Mouse (Mus musculus) heart, embryonic 13.5 days (tissue): Measurements from ENCODE around the gene Slc24a2. TPM values are rescaled to one million over a fixed set of nuclear protein-coding genes. Genes with fewer than 3 reads are reported as not detected.

ENCODE experiments used
- ATAC-seq: fragments of 200-750 bp; cut with Nextera tagmentation; 2 replicates; pipeline ENCODE4 v1.8.0; 2017; ENCODE audit warnings: moderate TSS enrichment; ENCODE audit not compliant: insufficient number of reproducible peaks, low FRiP score, low TSS enrichment; ENCODE audit errors: extremely low read depth
- H3K27ac ChIP-seq: fragments of 300-500 bp; sonication (generic); replicated peaks from 2 replicates; pipeline ENCODE4 v1.5.1; 2015; ENCODE audit warnings: moderate library complexity, mild to moderate bottlenecking, inconsistent platforms
- H3K27me3 ChIP-seq: fragments of 300-500 bp; sonication (generic); replicated peaks from 2 replicates; pipeline ENCODE4 v1.6.1; 2015; ENCODE audit warnings: mild to moderate bottlenecking, inconsistent platforms
- H3K36me3 ChIP-seq: fragments of 300-500 bp; sonication (generic); 2 replicates; pipeline ENCODE4 v1.6.1; 2015; ENCODE audit warnings: mild to moderate bottlenecking, inconsistent platforms
- H3K4me1 ChIP-seq: fragments of 300-500 bp; sonication (generic); 2 replicates; pipeline ENCODE4 v1.6.1; 2015; ENCODE audit warnings: inconsistent platforms
- H3K4me2 ChIP-seq: fragments of 300-500 bp; sonication (generic); 2 replicates; pipeline ENCODE4 v1.6.1; 2015; ENCODE audit warnings: inconsistent platforms, mild to moderate bottlenecking, moderate library complexity
- H3K4me3 ChIP-seq: fragments of 300-500 bp; sonication (generic); 2 replicates; pipeline ENCODE4 v1.5.1; 2015; ENCODE audit warnings: moderate library complexity, mild to moderate bottlenecking, inconsistent platforms
- H3K9ac ChIP-seq: fragments of 300-500 bp; sonication (generic); 2 replicates; pipeline ENCODE4 v1.6.1; 2015; ENCODE audit warnings: inconsistent platforms, mild to moderate bottlenecking, moderate library complexity
- H3K9me3 ChIP-seq: fragments of 300-500 bp; sonication (generic); 2 replicates; pipeline ENCODE4 v1.6.1; 2016; ENCODE audit warnings: inconsistent platforms
- WGBS: fragments of 180-500 bp; shearing (Covaris S2); methylation state at CpG from one replicate; pipeline ENCODE4 v1.1.7; 2015; ENCODE audit warnings: mixed read lengths; 5-methylcytosine and 5-hydroxymethylcytosine counted together
- polyA plus RNA-seq: library from polyadenylated mRNA; unstranded; fragments of >200 nt; fragmentation: Nextera tagmentation; extraction: Ambion mirVana; gene quantifications from 2 replicates; pipeline ENCODE4 v1.2.1, GENCODE M21; 2015

The Slc24a2 gene
- polyA plus RNA-seq, 1 experiment from 2014 or later: 4.7 TPM

DNA sequence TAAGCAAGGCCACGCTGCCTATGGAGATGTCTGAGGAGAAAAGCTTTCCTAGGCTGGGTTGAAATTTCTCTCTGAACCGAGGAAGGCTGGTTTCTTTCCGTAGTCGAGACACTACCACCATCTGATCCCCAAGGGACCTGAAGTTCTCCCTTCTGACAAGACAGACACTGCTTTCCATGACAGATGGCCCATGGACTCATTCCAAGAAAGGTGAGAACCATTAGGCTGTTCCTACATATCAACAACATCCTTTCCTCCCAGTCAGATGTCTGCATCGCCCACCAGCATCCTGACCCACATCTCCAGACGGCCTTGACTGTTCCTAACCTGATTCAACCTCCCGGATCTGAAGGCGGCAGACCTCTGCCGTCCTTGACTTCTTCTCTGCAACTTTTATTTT, 187.0 kb downstream of the Slc24a2 start:
- no peaks in the 10 kb centered on the region for H3K36me3 ChIP-seq
- 81% methylated on average over 9 of the region's 9 CpGs for WGBS

DNA sequence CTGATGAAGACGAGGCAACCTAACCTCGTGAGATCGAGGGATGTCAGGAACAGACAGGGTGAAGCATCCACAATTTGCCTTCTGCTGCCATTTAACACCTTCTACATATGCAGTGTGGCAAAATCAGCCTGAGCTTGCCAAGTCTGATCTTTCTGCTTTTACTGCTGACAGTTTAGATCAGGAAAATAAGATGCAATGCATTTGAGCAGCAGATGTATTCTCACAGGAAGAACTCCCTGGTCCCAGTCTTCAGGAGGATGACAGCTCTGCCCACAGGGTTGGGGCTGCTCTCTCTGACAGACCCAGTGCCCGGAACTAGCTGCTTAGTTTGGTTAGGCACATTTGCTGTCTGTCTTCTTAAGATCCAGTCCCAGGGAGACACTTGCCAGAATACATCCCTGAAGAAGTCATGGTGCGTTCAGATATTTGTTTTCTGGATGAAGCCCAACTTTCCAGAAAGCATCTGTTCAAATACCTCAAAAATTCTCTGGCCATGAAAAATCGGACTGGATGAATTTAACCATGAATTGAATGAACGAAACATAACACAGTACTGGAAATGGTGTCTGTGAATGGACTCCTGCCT, 188.8 kb downstream of the Slc24a2 start:
- Histone ChIP-seq H3K36me3 (no peaks in the 10 kb centered on the region), H3K4me3 (no peak overlapping the region), H3K4me1 (peaks cover 7% of the 10 kb centered on the region), H3K27me3 (no peaks in the 10 kb centered on the region), H3K27ac (no peak overlapping the region), H3K9me3 (no peaks in the 10 kb centered on the region), H3K4me2 (no peak overlapping the region), H3K9ac (no peak overlapping the region)
- 69% methylated on average over 7 of the region's 7 CpGs for WGBS
- no peak for ATAC-seq

More for the DNA sequence above, 187.0 kb downstream of the Slc24a2 start:
- no peak for ATAC-seq
- Histone ChIP-seq H3K27me3 (no peaks in the 10 kb centered on the region), H3K9ac (no peak overlapping the region), H3K4me2 (no peak overlapping the region), H3K4me3 (no peak overlapping the region), H3K4me1 (0 out of 2 replicates have a peak, but pooled peaks cover 3% of the 10 kb centered on the region), H3K27ac (no peak overlapping the region), H3K9me3 (no peaks in the 10 kb centered on the region)

DNA sequence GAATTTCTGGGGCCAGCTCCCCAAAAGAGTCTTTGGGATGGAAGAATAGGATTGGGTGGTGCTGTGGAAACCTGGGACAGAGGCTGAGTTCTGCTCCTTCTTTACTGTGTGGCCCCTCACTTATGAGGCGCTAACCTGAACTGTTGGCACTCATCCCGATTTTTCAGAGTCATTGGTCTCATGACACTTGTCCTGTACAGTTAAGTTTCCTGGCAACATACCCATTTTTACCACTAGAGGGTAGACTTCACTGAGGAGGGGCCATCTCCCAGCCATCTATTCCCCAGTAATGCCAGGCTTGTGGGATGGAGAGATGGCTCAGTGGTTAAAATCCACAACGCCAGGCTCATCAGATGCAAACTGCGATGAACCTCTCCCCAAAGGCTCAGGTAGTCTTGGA, 192.7 kb downstream of the Slc24a2 start:
- 40% methylated on average over 4 of the region's 4 CpGs for WGBS
- H3K36me3 ChIP-seq: no peaks in the 10 kb centered on the region
- peaks cover 7% of the 10 kb centered on the region for H3K4me1 ChIP-seq
- H3K9ac ChIP-seq: no peak overlapping the region
- no peak overlapping the region for H3K4me3 ChIP-seq
- H3K4me2 ChIP-seq: no peak overlapping the region
- no peaks in the 10 kb centered on the region for H3K9me3 ChIP-seq
- ATAC-seq: no peak; the same call in 1 of the 2 replicates
- no peak overlapping the region for H3K27ac ChIP-seq
- H3K27me3 ChIP-seq: no peaks in the 10 kb centered on the region

DNA sequence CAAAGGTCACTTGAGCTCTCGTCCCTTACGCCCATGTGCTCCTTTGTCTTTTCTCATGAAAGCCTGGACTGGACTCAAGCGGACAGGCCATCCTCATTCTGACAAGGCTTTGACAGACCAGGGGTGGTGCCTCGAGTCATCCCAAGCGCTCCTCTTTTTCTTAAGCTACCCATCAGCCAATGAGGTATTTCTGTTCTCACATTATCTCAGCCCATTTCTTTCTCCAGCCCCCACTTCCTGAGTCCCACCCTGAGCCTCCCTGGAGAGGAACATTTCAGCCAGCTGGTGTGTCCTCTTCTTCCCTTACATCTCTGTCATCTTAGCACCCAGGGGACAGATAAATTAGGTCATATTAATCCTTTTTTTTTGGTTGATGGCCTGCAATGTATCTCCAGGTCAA, 193.8 kb downstream of the Slc24a2 start:
- no peaks in the 10 kb centered on the region for H3K36me3 ChIP-seq
- no peak overlapping the region for H3K4me2 ChIP-seq
- H3K4me1 ChIP-seq: peaks cover 7% of the 10 kb centered on the region
- no peak overlapping the region for H3K27ac ChIP-seq
- ATAC-seq: no peak
- no peaks in the 10 kb centered on the region for H3K27me3 ChIP-seq
- 51% methylated on average over 5 of the region's 5 CpGs for WGBS
- H3K9ac ChIP-seq: no peak overlapping the region
- no peaks in the 10 kb centered on the region for H3K9me3 ChIP-seq
- H3K4me3 ChIP-seq: no peak overlapping the region

DNA sequence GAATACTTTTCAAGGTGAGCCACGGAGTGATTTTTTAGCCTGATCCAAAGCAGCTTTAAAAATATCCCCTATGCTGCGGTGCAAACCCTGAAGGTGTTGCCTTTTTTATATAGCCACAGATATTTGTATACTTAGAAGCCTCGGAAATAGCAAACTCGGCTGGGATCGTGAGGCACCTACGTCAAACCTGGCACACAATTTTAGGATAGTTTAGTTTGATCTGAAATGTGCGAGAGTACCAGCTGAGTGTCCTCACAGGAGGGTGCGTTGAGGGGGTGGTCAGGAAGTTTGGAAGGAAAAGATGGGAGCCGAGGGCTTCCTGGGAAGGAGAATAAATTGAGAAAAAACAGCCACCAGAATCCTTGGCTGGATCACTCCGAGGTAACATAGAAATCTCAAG, 194.6 kb downstream of the Slc24a2 start:
- Histone ChIP-seq H3K4me2 (no peak overlapping the region), H3K36me3 (no peaks in the 10 kb centered on the region), H3K9ac (no peak overlapping the region), H3K27ac (no peak overlapping the region), H3K4me1 (peaks cover 4% of the 10 kb centered on the region), H3K4me3 (no peak overlapping the region), H3K9me3 (no peaks in the 10 kb centered on the region), H3K27me3 (no peaks in the 10 kb centered on the region)
- no peak for ATAC-seq
- 81% methylated on average over 10 of the region's 10 CpGs for WGBS

DNA sequence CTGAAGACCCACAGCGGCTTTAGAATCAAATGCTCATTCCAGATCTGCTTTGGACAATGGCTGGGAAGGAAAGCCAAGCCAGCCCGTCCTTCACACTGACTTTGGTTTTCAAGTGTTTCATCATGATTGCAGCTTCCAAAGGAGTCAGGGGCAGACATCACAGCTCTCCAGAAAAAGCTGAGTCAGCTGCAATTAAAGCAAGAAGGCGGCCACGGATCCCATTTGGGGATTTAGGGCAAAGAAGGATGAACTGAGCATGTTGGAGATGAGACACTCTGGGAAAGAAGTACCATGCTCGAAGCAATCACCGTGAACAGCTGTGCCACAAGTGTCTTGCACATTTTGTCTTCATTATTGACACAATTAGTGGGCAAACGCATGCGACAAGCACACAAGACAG, 197.6 kb downstream of the Slc24a2 start:
- ATAC-seq: no peak

DNA sequence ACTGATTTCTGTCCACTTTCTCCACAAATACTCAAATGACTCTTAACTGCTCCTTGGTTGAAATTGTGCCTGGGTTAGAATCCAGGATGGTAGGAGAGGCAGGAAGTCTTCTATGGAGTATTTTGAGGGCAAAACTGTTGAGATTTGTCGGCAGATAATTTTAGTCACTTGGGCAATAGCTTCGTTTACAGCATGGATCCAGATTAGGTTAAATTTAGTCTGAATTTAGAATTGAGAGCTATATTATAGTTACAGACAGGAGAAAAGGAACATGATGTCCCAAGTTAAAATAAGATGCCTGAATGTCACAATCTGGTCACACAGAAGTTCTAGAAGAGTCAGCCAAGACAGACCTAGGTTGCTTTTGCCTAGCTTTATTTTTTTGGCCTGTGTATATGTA, 199.2 kb downstream of the Slc24a2 start:
- no peak for ATAC-seq
- Histone ChIP-seq H3K9ac (no peak overlapping the region), H3K36me3 (0 out of 2 replicates have a peak, but pooled peaks cover 2% of the 10 kb centered on the region), H3K27me3 (no peaks in the 10 kb centered on the region), H3K4me2 (no peak overlapping the region), H3K4me1 (peaks cover 7% of the 10 kb centered on the region; the same call in 1 of the 2 replicates), H3K4me3 (no peak overlapping the region), H3K9me3 (no peaks in the 10 kb centered on the region), H3K27ac (no peak overlapping the region)
- 78% methylated on average over 2 of the region's 2 CpGs for WGBS

More for the DNA sequence above, 197.6 kb downstream of the Slc24a2 start:
- Histone ChIP-seq H3K27ac (no peak overlapping the region), H3K4me1 (peaks cover 4% of the 10 kb centered on the region), H3K4me2 (no peak overlapping the region), H3K9me3 (no peaks in the 10 kb centered on the region), H3K9ac (no peak overlapping the region), H3K27me3 (no peaks in the 10 kb centered on the region), H3K36me3 (0 out of 2 replicates have a peak, but pooled peaks cover 2% of the 10 kb centered on the region), H3K4me3 (no peak overlapping the region)
- WGBS: 82% methylated on average over 8 of the region's 8 CpGs

DNA sequence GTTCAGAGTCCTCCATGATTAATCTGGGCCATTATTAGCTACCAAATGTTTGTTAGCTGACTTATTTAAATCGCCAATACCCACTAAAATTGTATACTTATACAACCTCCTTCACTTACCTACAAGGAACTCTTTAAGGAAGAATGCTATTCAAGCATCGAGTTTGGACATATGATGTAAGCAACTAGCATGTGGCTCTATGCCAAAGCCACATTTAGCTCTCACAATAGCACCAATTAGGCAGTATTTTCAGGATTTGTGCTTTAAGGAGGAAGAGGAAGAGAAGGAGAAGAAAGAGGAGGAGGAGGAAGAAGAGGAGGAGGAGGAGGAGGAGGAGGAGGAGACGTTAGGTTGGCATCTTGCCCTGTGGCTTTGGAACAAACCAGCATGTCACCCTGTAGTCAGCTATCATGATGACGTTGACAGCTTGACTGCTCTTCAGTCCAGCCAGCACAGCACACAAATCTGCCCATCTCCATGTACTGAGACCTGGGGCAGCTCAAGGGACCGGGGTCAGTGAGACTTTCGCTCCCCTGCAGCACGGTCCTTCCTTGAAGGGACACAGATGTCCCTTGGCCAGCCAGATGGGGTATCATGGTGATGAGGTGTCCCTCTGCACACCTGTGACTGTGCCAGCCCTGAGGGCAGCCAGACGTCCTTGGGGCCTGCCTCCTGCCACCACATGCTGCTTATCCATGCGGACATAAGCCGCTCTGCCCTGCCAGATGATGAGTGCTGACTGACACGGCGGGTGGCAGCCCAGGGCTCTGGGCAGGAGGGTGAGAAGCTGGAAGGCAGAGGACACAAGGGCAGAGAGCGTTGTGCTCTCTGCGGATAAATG, 203.7 kb downstream of the Slc24a2 start:
- ATAC-seq: no peak
- no peaks in the 10 kb centered on the region for H3K27me3 ChIP-seq
- 0 out of 2 replicates have a peak, but pooled peaks cover 2% of the 10 kb centered on the region for H3K36me3 ChIP-seq
- WGBS: 61% methylated on average over 14 of the region's 14 CpGs
- H3K4me3 ChIP-seq: no peak overlapping the region
- no peaks in the 10 kb centered on the region for H3K9me3 ChIP-seq
- peaks cover 7% of the 10 kb centered on the region; the same call in 1 of the 2 replicates for H3K4me1 ChIP-seq
- H3K4me2 ChIP-seq: no peak overlapping the region
- no peak overlapping the region for H3K9ac ChIP-seq
- no peak overlapping the region for H3K27ac ChIP-seq

DNA sequence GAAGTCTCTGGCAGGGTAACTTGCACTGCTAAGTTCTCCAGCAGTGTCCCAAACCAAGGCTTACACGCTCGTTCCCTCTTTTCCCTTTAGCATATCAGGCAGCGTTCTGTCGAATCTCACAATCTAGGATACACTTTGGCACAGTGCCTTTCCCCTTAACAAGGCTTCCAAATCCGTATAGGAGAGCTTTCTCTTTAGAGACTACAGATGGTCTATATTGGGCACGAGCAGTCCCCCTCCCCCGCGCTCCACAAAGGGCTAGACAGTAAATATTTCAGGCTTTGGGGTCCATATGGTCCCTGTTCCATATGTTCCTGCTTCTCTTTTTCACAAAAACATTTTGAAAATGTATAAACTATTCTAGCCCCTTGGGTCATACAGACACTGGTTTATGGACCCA, 205.7 kb downstream of the Slc24a2 start:
- Histone ChIP-seq H3K27ac (no peak overlapping the region), H3K4me2 (no peak overlapping the region), H3K9ac (no peak overlapping the region), H3K9me3 (no peaks in the 10 kb centered on the region), H3K4me3 (no peak overlapping the region), H3K4me1 (peaks cover 7% of the 10 kb centered on the region; the same call in 1 of the 2 replicates), H3K27me3 (no peaks in the 10 kb centered on the region), H3K36me3 (0 out of 2 replicates have a peak, but pooled peaks cover 2% of the 10 kb centered on the region)
- WGBS: 66% methylated on average over 8 of the region's 8 CpGs
- no peak for ATAC-seq

DNA sequence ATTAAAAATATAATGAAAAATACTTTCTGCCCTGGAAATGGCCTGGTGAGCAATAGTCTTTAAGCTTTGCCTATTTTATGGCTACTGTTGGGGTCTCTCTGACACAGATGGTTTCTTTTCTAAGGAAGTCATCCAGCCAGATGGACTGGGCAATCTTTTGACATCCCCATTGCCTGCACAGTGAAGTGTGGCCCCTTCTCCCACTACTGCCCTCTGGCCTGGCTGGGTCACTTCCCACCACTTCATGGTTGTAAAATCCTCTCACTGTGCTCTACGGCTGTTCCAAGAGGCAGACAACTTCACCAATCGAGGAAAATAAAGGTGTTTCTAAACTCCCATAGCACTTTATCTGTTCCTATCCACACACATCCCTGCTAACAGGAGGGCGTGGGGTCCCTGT, 208.7 kb downstream of the Slc24a2 start:
- ATAC-seq: no peak
- no peaks in the 10 kb centered on the region for H3K27me3 ChIP-seq
- no peak overlapping the region for H3K4me3 ChIP-seq
- H3K4me2 ChIP-seq: no peak overlapping the region
- H3K9ac ChIP-seq: no peak overlapping the region
- H3K9me3 ChIP-seq: no peaks in the 10 kb centered on the region
- no peaks in the 10 kb centered on the region for H3K4me1 ChIP-seq
- WGBS: 61% methylated on average over 3 of the region's 3 CpGs
- H3K27ac ChIP-seq: no peak overlapping the region
- no peaks in the 10 kb centered on the region for H3K36me3 ChIP-seq

DNA sequence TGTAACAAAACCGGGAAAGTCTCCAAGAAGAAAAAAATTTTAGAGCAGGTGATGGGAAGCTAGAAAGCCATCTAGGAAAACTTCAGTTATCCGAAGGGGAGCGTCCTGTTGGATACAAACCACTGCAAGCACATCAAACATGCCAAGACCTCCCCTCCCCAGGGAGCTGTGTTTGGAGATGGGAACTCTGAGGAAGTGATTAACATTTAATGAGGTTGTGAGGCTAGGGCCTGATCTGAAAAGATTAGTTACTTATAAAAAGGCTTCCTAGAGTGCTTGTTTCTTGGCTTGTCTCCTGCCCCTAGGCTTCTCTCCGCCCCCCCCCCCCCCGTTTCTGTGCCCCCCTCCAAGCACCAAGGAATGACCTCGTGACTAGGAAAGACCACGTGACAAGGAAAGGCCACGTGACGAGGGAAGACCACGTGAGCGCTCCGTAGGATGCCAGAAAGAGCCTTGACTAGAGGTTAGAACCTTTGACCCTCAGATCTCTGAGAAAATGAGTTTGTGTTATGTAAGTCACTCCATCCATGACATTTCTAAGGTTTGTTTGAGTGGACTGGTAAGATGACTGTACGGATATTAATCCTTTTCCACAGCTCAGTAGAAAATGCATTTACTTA, 210.7 kb downstream of the Slc24a2 start:
- Histone ChIP-seq H3K4me2 (no peak overlapping the region), H3K9ac (no peak overlapping the region), H3K36me3 (no peaks in the 10 kb centered on the region), H3K4me3 (no peak overlapping the region), H3K4me1 (no peaks in the 10 kb centered on the region), H3K27ac (no peak overlapping the region), H3K9me3 (no peaks in the 10 kb centered on the region), H3K27me3 (no peaks in the 10 kb centered on the region)
- ATAC-seq: no peak
- 59% methylated on average over 13 of the region's 13 CpGs for WGBS
